Mouse (Mus musculus) embryonic facial prominence, embryonic 12.5 days (tissue): ENCODE data around the gene Sgk2. TPM values are rescaled to one million over a fixed set of nuclear protein-coding genes. Genes with fewer than 3 reads are reported as not detected.
"Not testable (repeated sequence)": the region's sequence is repeated elsewhere in the genome, so short reads cannot be mapped to it uniquely, and the experiment has no call there.

ENCODE experiments used
- ATAC-seq: fragments of 200-750 bp; cut with Nextera tagmentation; 2 replicates; pipeline ENCODE4 v1.8.0; 2017; ENCODE audit not compliant: insufficient number of reproducible peaks, insufficient read depth, low FRiP score, low TSS enrichment
- H3K27ac ChIP-seq: fragments of 300-500 bp; sonication (generic); 2 replicates; pipeline ENCODE4 v1.5.1; 2016; ENCODE audit warnings: mild to moderate bottlenecking
- H3K27me3 ChIP-seq: fragments of 300-500 bp; sonication (generic); 2 replicates; pipeline ENCODE4 v1.6.1; 2016; ENCODE audit warnings: mild to moderate bottlenecking, moderate library complexity
- H3K36me3 ChIP-seq: fragments of 300-500 bp; sonication (generic); 2 replicates; pipeline ENCODE4 v1.6.1; 2016; ENCODE audit warnings: mild to moderate bottlenecking
- H3K4me1 ChIP-seq: fragments of 300-500 bp; sonication (generic); 2 replicates; pipeline ENCODE4 v1.6.1; 2016
- H3K4me2 ChIP-seq: fragments of 300-500 bp; sonication (generic); replicated peaks from 2 replicates; pipeline ENCODE4 v1.6.1; 2016; ENCODE audit warnings: mild to moderate bottlenecking, moderate library complexity
- H3K4me3 ChIP-seq: fragments of 300-500 bp; sonication (generic); 2 replicates; pipeline ENCODE4 v1.5.1; 2016; ENCODE audit warnings: mild to moderate bottlenecking
- H3K9ac ChIP-seq: fragments of 300-500 bp; sonication (generic); 2 replicates; pipeline ENCODE4 v1.6.1; 2016; ENCODE audit warnings: mild to moderate bottlenecking, moderate library complexity
- H3K9me3 ChIP-seq: fragments of 300-500 bp; sonication (generic); 2 replicates; pipeline ENCODE4 v1.6.1; 2016; ENCODE audit warnings: mild to moderate bottlenecking, moderate library complexity
- WGBS: fragments of 180-500 bp; shearing (Covaris S2); methylation state at CpG from one replicate; pipeline ENCODE4 v1.1.7; 2016; 5-methylcytosine and 5-hydroxymethylcytosine counted together
- polyA plus RNA-seq: library from polyadenylated mRNA; unstranded; fragments of >200 nt; fragmentation: Nextera tagmentation; extraction: Ambion mirVana; gene quantifications from 2 replicates; pipeline ENCODE4 v1.2.1, GENCODE M21; 2016

The Sgk2 gene
- polyA plus RNA-seq, 1 experiment from 2014 or later = 0.05 TPM

GRCm38 (mm10) chr2:163049116-163049515 lies 62.0 kb downstream of the Sgk2 start:
- WGBS = 96% methylated on average over 2 of the region's 2 CpGs
- no peak overlapping the region for H3K4me2 ChIP-seq
- no peaks in the 10 kb centered on the region for H3K9me3 ChIP-seq
- H3K4me3 ChIP-seq = no peak overlapping the region
- H3K27ac ChIP-seq = no peak overlapping the region
- H3K27me3 ChIP-seq = no peaks in the 10 kb centered on the region
- H3K9ac ChIP-seq = no peak overlapping the region
- no peak for ATAC-seq
- H3K36me3 ChIP-seq = peaks cover 22% of the 10 kb centered on the region
- peaks cover 4% of the 10 kb centered on the region; the same call in 1 of the 2 replicates for H3K4me1 ChIP-seq

- H3K9me3 ChIP-seq = no peaks in the 10 kb centered on the region
- no peak overlapping the region for H3K4me3 ChIP-seq
- no peak for ATAC-seq
- no peak overlapping the region for H3K4me2 ChIP-seq
- H3K27ac ChIP-seq = no peak overlapping the region
- 76% methylated on average over 1 of the region's 1 CpGs for WGBS
- peaks cover 4% of the 10 kb centered on the region; the same call in 1 of the 2 replicates for H3K36me3 ChIP-seq
- H3K4me1 ChIP-seq = peaks cover 19% of the 10 kb centered on the region
- H3K9ac ChIP-seq = no peak overlapping the region
- no peaks in the 10 kb centered on the region for H3K27me3 ChIP-seq
Measured at GRCm38 (mm10) chr2:163051691-163052090, 64.6 kb downstream of the Sgk2 start.

- Histone ChIP-seq H3K27ac (no peak overlapping the region), H3K36me3 (0 out of 2 replicates have a peak, but pooled peaks cover under 1% of the 10 kb centered on the region), H3K4me1 (peaks cover 19% of the 10 kb centered on the region), H3K9me3 (no peaks in the 10 kb centered on the region), H3K27me3 (no peaks in the 10 kb centered on the region), H3K4me2 (no peak overlapping the region), H3K4me3 (no peak overlapping the region), H3K9ac (no peak overlapping the region)
- no peak for ATAC-seq
- 18% methylated on average over 4 of the region's 4 CpGs for WGBS
Measured at GRCm38 (mm10) chr2:163052101-163052500, 65.0 kb downstream of the Sgk2 start.

GRCm38 (mm10) chr2:163052826-163053225 lies 65.7 kb downstream of the Sgk2 start:
- no peak overlapping the region for H3K9ac ChIP-seq
- 68% methylated on average over 4 of the region's 4 CpGs for WGBS
- ATAC-seq = no peak

GRCm38 (mm10) chr2:163054335-163054840 lies 67.3 kb downstream of the Sgk2 start, which contains the start of gene Mybl2:
Gene Mybl2, plus strand, starts transcription at chr2:163054687.
- Histone ChIP-seq H3K9ac (peak within 1 kb of the TSS; percentile 73), H3K36me3 (no peaks in the 10 kb centered on the region), H3K27me3 (no peaks in the 10 kb centered on the region), H3K4me3 (peak within 1 kb of the TSS; percentile 79), H3K27ac (peak within 1 kb of the TSS; percentile 52; the same call in 1 of the 2 replicates), H3K4me2 (peak within 1 kb of the TSS; percentile 97), H3K4me1 (peaks cover 19% of the 10 kb centered on the region), H3K9me3 (no peaks in the 10 kb centered on the region)
- WGBS = under 1% methylated on average over 48 of the region's 48 CpGs
- peak; percentile 99 for ATAC-seq

More at GRCm38 (mm10) chr2:163052826-163053225, 65.7 kb downstream of the Sgk2 start:
- Histone ChIP-seq H3K27me3 (no peaks in the 10 kb centered on the region), H3K9me3 (no peaks in the 10 kb centered on the region), H3K27ac (no peak overlapping the region), H3K4me3 (no peak overlapping the region), H3K36me3 (no peaks in the 10 kb centered on the region), H3K4me2 (no peak overlapping the region), H3K4me1 (peaks cover 19% of the 10 kb centered on the region)

- peak overlapping the region; percentile 73 for H3K9ac ChIP-seq
- peaks cover 19% of the 10 kb centered on the region for H3K4me1 ChIP-seq
- H3K36me3 ChIP-seq = no peaks in the 10 kb centered on the region
- H3K27ac ChIP-seq = peak overlapping the region; percentile 52; the same call in 1 of the 2 replicates
- WGBS = under 1% methylated on average over 35 of the region's 38 CpGs
- ATAC-seq = no peak
- peak overlapping the region; percentile 79 for H3K4me3 ChIP-seq
- no peaks in the 10 kb centered on the region for H3K9me3 ChIP-seq
- peak overlapping the region; percentile 97 for H3K4me2 ChIP-seq
- no peaks in the 10 kb centered on the region for H3K27me3 ChIP-seq
Measured at GRCm38 (mm10) chr2:163054891-163055494, 67.9 kb downstream of the Sgk2 start.

- H3K27me3 ChIP-seq = no peaks in the 10 kb centered on the region
- no peaks in the 10 kb centered on the region for H3K36me3 ChIP-seq
- H3K27ac ChIP-seq = no peak overlapping the region
- no peaks in the 10 kb centered on the region for H3K9me3 ChIP-seq
- WGBS = 24% methylated on average over 5 of the region's 5 CpGs
- H3K4me2 ChIP-seq = peak overlapping the region; percentile 97
- peak overlapping the region; percentile 73; the same call in 1 of the 2 replicates for H3K9ac ChIP-seq
- peak overlapping the region; percentile 79 for H3K4me3 ChIP-seq
- no peak for ATAC-seq
- peaks cover 19% of the 10 kb centered on the region for H3K4me1 ChIP-seq
Measured at GRCm38 (mm10) chr2:163055715-163056114, 68.6 kb downstream of the Sgk2 start.

- H3K9me3 ChIP-seq = no peaks in the 10 kb centered on the region
- no peaks in the 10 kb centered on the region for H3K36me3 ChIP-seq
- H3K4me3 ChIP-seq = no peak overlapping the region
- no peaks in the 10 kb centered on the region for H3K27me3 ChIP-seq
- no peak overlapping the region for H3K9ac ChIP-seq
- no peak for ATAC-seq
- peaks cover 19% of the 10 kb centered on the region for H3K4me1 ChIP-seq
- H3K4me2 ChIP-seq = no peak overlapping the region
- 87% methylated on average over 9 of the region's 9 CpGs for WGBS
- H3K27ac ChIP-seq = no peak overlapping the region
Measured at GRCm38 (mm10) chr2:163056584-163056983, 69.5 kb downstream of the Sgk2 start.

GRCm38 (mm10) chr2:163058981-163059380 lies 71.9 kb downstream of the Sgk2 start:
- H3K9me3 ChIP-seq, H3K27ac ChIP-seq, ATAC-seq, H3K4me2 ChIP-seq, H3K9ac ChIP-seq, H3K4me3 ChIP-seq, H3K27me3 ChIP-seq, H3K36me3 ChIP-seq: not testable (repeated sequence)
- peaks cover 16% of the 10 kb centered on the region for H3K4me1 ChIP-seq
- WGBS = 89% methylated on average over 7 of the region's 7 CpGs

GRCm38 (mm10) chr2:163060630-163061029 lies 73.5 kb downstream of the Sgk2 start:
- H3K27ac ChIP-seq = no peak overlapping the region
- ATAC-seq = no peak
- no peak overlapping the region for H3K4me2 ChIP-seq
- H3K4me3 ChIP-seq = no peak overlapping the region
- no peaks in the 10 kb centered on the region for H3K27me3 ChIP-seq
- H3K36me3 ChIP-seq = peaks cover 16% of the 10 kb centered on the region
- peaks cover 7% of the 10 kb centered on the region for H3K4me1 ChIP-seq
- H3K9ac ChIP-seq = no peak overlapping the region
- H3K9me3 ChIP-seq = no peaks in the 10 kb centered on the region
- 81% methylated on average over 6 of the region's 6 CpGs for WGBS

GRCm38 (mm10) chr2:163061203-163062118 lies 74.3 kb downstream of the Sgk2 start:
- Histone ChIP-seq H3K9me3 (no peaks in the 10 kb centered on the region), H3K27ac (no peak overlapping the region), H3K36me3 (peaks cover 21% of the 10 kb centered on the region), H3K9ac (no peak overlapping the region), H3K27me3 (no peaks in the 10 kb centered on the region), H3K4me3 (no peak overlapping the region), H3K4me1 (no peaks in the 10 kb centered on the region), H3K4me2 (no peak overlapping the region)
- no peak for ATAC-seq
- 77% methylated on average over 8 of the region's 8 CpGs for WGBS
